Mouse (Mus musculus) kidney, adult 10 weeks (tissue): Measurements from ENCODE around the gene Egf. TPM values are rescaled to one million over a fixed set of nuclear protein-coding genes. Genes with fewer than 3 reads are reported as not detected.

Experiments
- polyA plus RNA-seq: library from polyadenylated mRNA; stranded (reverse); fragments of 350-450 nt; fragmentation: Illumina TruSeq; extraction: RNeasy Lipid Tissue Mini Kit (QIAGEN cat#74804); gene quantifications from one replicate; pipeline ENCODE4 v1.2.3, GENCODE M21; 2014; ENCODE audit warnings: low read depth, low replicate concordance

Gene Egf
- 3,062 TPM for polyA plus RNA-seq

GRCm38 (mm10) chr3:129754650-129755604, at the start of gene Egf:
Egf (minus strand) TSS chr3:129755316.

GRCm38 (mm10) chr3:129803765-129804164, 48.6 kb upstream of the Egf start, which contains the start of gene Lrit3:
Lrit3 (minus strand) TSS chr3:129804030.

Other genes starting within 250 kb of the Egf start
- 84.1 TPM for gene Elovl6, start 223.0 kb downstream of the Egf start, polyA plus RNA-seq
- 0.28 TPM for gene Lrit3, start 48.7 kb upstream of the Egf start, polyA plus RNA-seq
- gene Rrh, start 67.3 kb upstream of the Egf start, polyA plus RNA-seq: not detected
- gene Gar1, start 76.1 kb upstream of the Egf start, polyA plus RNA-seq: 30.0 TPM
- 6.6 TPM for gene Cfi, start 80.6 kb upstream of the Egf start, polyA plus RNA-seq
- 17.8 TPM for gene Pla2g12a, start 123.3 kb upstream of the Egf start, polyA plus RNA-seq
- gene Casp6, start 146.1 kb upstream of the Egf start, polyA plus RNA-seq: 33.2 TPM
- gene Mcub, start 214.9 kb upstream of the Egf start, polyA plus RNA-seq: 2.6 TPM